Mouse (Mus musculus) left cerebral cortex, postnatal 4 days (tissue): ENCODE measurements around the gene Ndufs7. TPM values are rescaled to one million over a fixed set of nuclear protein-coding genes. Genes with fewer than 3 reads are reported as not detected.

Experiments used
- DNase-seq: peaks from one replicate; pipeline ENCODE4 v3.0.0-alpha.2; 2022
- intact Hi-C: fragments of 180-260 bp; cut with DNase I; formaldehyde crosslinking; loops from one replicate; pipeline ENCODE4 v1.15.1; 2025
- total RNA-seq, 2 experiments: library from RNA; stranded (reverse); gene quantifications; 2 replicates each; pipeline ENCODE4 v1.2.3; 2021

Gene Ndufs7
- total RNA-seq, 2 experiments from 2014 or later, result 124 to 125 TPM

GRCm38 (mm10) chr10:80288097-80288496 lies 39.2 kb downstream of the Ndufs7 start:
- intact Hi-C loops, result no loop called here
- no peak for DNase-seq

GRCm38 (mm10) chr10:80288657-80289056 lies 39.7 kb downstream of the Ndufs7 start:
- DNase-seq, result no peak
- intact Hi-C loops, result no loop called here

- intact Hi-C loops, result no loop called here
- peak; percentile 99 for DNase-seq
Measured at GRCm38 (mm10) chr10:80292251-80293146, 43.6 kb downstream of the Ndufs7 start, which contains the start of gene Rps15. Rps15 (plus strand) TSS chr10:80292453.

- intact Hi-C loops, result no loop called here
Measured at GRCm38 (mm10) chr10:80293325-80293724, 44.4 kb downstream of the Ndufs7 start.

GRCm38 (mm10) chr10:80294311-80294710 lies 45.4 kb downstream of the Ndufs7 start:
- no peak for DNase-seq
- intact Hi-C loops, result no loop called here

More at GRCm38 (mm10) chr10:80293325-80293724, 44.4 kb downstream of the Ndufs7 start:
- DNase-seq, result no peak

- intact Hi-C loops, result no loop called here
- DNase-seq, result peak; percentile 33
Measured at GRCm38 (mm10) chr10:80294788-80295303, 45.9 kb downstream of the Ndufs7 start.

GRCm38 (mm10) chr10:80295618-80296425 lies 46.9 kb downstream of the Ndufs7 start, which contains the start of gene Apc2:
Apc2 (plus strand) TSS chr10:80295977.
- intact Hi-C loops, result no loop called here
- peak; percentile 84 for DNase-seq

GRCm38 (mm10) chr10:80296824-80297223 lies 47.9 kb downstream of the Ndufs7 start:
- DNase-seq, result no peak
- intact Hi-C loops, result no loop called here

GRCm38 (mm10) chr10:80297526-80298133 lies 48.7 kb downstream of the Ndufs7 start:
- DNase-seq, result no peak
- intact Hi-C loops, result no loop called here

- intact Hi-C loops, result no loop called here
- peak; percentile 97 for DNase-seq
Measured at GRCm38 (mm10) chr10:80298571-80299281, 49.8 kb downstream of the Ndufs7 start.

GRCm38 (mm10) chr10:80299301-80299700 lies 50.4 kb downstream of the Ndufs7 start:
- intact Hi-C loops, result no loop called here
- peak; percentile 55 for DNase-seq

GRCm38 (mm10) chr10:80299824-80300223 lies 50.9 kb downstream of the Ndufs7 start:
- intact Hi-C loops, result no loop called here
- no peak for DNase-seq

GRCm38 (mm10) chr10:80300672-80301181 lies 51.8 kb downstream of the Ndufs7 start:
- intact Hi-C loops, result no loop called here
- DNase-seq, result peak; percentile 83

GRCm38 (mm10) chr10:80301256-80302081 lies 52.5 kb downstream of the Ndufs7 start:
- intact Hi-C loops, result no loop called here
- no peak for DNase-seq

GRCm38 (mm10) chr10:80302082-80302355 lies 53.1 kb downstream of the Ndufs7 start:
- no peak for DNase-seq
- intact Hi-C loops, result no loop called here

- intact Hi-C loops, result no loop called here
- peak; percentile 90 for DNase-seq
Measured at GRCm38 (mm10) chr10:80302471-80302881, 53.6 kb downstream of the Ndufs7 start.

- no peak for DNase-seq
- intact Hi-C loops, result no loop called here
Measured at GRCm38 (mm10) chr10:80304458-80304857, 55.5 kb downstream of the Ndufs7 start.

GRCm38 (mm10) chr10:80304862-80305261 lies 55.9 kb downstream of the Ndufs7 start:
- no peak for DNase-seq
- intact Hi-C loops, result no loop called here
